Mouse (Mus musculus) heart, embryonic 14.5 days (tissue): ENCODE data around the gene Tent4b. TPM values are rescaled to one million over a fixed set of nuclear protein-coding genes. Genes with fewer than 3 reads are reported as not detected.

Source experiments
- polyA plus RNA-seq: library from polyadenylated mRNA; unstranded; fragments of >200 nt; fragmentation: Nextera tagmentation; extraction: Ambion mirVana; gene quantifications from 2 replicates; pipeline ENCODE4 v1.2.1, GENCODE M21; 2014

Tent4b gene
- polyA plus RNA-seq, 1 experiment from 2014 or later: 10.1 TPM

Other genes starting within 250 kb of the Tent4b start
- 5.1 and 7.0 TPM in 2 replicates for gene Zfp423, start 239.6 kb upstream of the Tent4b start, polyA plus RNA-seq
- 22.8 and 26.8 TPM in 2 replicates for gene Cnep1r1, start 80.4 kb upstream of the Tent4b start, polyA plus RNA-seq
- 30.0 and 34.0 TPM in 2 replicates for gene Heatr3, start 61.4 kb upstream of the Tent4b start, polyA plus RNA-seq
- 3.2 TPM in 2 replicates for gene Adcy7, start 73.2 kb downstream of the Tent4b start, polyA plus RNA-seq
- gene Brd7, start 163.0 kb downstream of the Tent4b start, polyA plus RNA-seq: 84.0 and 89.3 TPM in 2 replicates